Mouse (Mus musculus): ENCODE results near the gene Pgpep1l. TPM values are rescaled to one million over a fixed set of nuclear protein-coding genes. Genes with fewer than 3 reads are reported as not detected.
"Not testable (repeated sequence)": the region's sequence is repeated elsewhere in the genome, so short reads cannot be mapped to it uniquely, and the experiment has no call there.

Gene Pgpep1l
- total RNA-seq, 2 experiments from 2014 or later: not detected

DNA sequence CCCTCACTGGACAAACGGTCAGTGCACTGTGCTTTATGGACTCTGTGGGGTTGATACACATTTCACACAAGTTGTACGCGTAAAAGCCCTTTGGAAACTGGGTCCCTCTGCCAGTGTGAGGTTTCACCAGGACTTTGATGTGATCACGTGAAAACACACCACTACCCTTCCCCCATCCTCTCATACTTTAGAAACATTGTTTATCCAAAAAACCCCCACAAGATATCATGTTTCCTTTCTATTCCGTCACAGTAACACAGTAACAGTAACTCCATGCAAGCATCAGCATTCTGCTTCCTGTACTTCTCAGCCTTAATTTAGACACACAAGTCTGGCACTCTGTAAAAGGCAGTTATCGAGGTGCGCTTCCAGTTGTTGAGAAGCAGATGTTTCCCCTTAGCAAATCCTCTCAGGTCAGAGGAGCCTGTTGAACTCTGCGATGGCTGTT, 21.8 kb upstream of the Pgpep1l start:
- ATAC-seq (replicated peaks; ENCODE audit: low FRiP score, low TSS enrichment, poor library complexity, severe bottlenecking): no peak

DNA sequence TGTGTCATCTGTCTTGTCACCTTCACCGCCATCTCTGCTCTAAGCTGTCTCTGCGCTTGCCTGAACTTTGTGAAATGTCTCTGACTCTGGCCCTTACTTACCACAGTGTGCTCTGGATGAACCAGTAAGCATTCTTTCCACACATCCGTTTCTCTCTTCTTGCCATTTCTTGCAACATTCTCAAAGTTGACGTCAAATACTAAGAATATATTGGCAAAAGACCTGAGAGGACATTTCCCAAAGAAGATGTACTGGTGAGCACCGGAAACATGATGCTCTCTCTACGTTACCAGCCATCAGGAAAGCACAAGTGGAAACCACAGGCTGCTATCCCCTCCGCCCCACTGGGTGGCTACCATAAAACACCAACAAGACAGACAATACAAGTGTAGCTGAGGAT, 19.7 kb upstream of the Pgpep1l start:
- no peak for ATAC-seq (replicated peaks; ENCODE audit: low FRiP score, low TSS enrichment, poor library complexity, severe bottlenecking)

DNA sequence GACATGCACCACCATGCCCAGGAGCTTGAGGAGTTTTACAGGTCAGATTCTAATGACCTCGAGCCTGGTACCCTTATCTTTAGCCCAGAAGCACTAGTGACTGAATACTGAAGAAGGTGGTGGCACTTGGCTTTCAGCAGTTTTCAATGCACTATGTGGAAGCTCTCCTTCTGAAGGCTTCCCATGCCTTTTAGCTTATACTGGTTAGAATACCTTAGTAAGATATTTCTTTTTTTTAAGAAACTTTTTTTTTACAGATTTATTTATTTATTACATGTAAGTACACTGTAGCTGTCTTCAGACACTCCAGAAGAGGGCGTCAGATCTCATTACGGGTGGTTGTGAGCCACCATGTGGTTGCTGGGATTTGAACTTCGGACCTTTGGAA, 19.1 kb upstream of the Pgpep1l start:
- ATAC-seq (replicated peaks; ENCODE audit: low FRiP score, low TSS enrichment, poor library complexity, severe bottlenecking): 0 out of 2 replicates have a peak, but pooled peaks have one; percentile 24

DNA sequence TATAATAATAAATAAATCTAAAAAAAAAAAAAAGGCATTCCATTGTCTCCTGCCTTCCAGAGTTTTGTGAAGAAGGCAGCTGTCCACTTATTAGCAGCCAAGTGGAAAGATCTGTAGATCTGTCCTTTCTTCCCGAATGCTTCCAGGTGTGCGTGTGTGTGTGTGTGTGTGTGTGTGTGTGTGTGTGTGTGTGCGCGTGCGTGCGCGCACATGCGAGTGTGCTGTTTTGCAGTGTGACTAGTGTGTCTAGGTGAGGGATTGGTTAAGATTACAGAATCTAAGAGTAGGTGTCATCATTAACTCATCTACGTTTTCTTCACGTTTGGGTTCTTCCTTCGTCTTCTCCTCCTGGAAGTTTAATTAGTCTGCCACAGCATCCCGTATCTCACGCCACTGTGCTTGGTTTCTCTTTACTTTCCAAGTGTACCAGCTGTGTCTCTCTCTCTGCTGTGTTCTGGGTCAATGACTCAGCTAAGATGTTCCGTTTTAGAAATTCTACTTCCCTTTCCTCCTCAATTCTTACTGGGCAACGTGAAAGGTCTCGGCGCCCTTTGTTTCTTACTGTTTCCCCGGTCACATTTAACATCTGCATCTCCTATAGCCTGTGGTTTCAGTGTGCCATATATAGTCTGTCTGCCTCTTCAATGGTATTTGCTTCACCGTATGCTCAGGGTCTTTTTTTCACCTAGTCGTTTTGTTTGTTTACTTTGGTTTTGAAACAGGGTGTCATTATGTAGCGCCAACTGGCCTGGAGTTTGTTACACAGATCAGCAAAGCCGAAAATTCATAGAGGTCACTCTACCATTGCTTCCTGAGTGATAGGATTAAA, 18.5 kb upstream of the Pgpep1l start:
- ATAC-seq (replicated peaks; ENCODE audit: low FRiP score, low TSS enrichment, poor library complexity, severe bottlenecking): peak; percentile 57; the same call in 1 of the 2 replicates

DNA sequence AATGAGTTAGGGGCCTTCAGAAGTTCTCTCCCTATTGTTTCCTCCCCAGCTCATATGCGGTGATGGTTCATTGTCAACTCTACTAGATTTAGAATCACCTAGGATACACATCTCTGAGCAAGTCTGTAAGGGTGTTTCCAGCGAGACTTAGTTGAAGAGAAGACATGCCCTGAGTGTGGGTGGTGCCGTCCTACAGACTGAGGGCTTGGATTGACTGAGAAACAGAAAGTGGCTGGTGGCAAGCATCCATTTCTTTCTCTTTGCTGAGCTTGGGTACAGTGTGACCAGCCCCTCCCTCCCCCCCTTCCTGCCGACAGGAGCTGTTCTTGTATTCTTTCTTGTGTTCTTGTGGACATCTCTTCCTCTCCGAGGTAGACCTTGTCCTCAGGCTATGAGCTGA, 17.3 kb upstream of the Pgpep1l start:
- ATAC-seq (replicated peaks; ENCODE audit: low FRiP score, low TSS enrichment, poor library complexity, severe bottlenecking): no peak

DNA sequence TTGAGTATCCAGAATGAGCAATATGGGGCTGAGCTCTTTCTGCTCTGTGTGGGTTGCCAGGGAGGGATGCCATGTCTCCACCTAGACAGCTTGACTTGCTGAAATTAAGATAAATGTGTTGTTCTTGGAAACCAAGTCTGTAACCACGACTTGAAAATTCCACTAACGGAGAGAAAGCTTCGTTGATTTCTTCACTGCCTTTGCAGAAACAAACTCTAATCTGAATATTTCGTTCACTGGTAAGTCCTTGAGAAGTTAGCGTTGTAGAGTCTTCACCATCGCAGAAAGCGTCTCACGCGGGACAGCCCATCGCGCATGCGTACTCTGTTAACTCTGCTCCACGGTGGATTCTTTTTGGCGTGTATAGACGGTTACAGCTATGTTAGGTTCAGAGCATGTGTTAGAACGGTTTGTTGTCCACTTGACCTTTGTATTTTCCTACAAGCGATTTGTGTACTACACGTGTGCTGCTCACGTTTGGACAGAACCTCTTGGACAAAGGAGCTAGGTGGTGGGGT, 16.4 kb upstream of the Pgpep1l start:
- no peak for ATAC-seq (replicated peaks; ENCODE audit: low FRiP score, low TSS enrichment, poor library complexity, severe bottlenecking)

DNA sequence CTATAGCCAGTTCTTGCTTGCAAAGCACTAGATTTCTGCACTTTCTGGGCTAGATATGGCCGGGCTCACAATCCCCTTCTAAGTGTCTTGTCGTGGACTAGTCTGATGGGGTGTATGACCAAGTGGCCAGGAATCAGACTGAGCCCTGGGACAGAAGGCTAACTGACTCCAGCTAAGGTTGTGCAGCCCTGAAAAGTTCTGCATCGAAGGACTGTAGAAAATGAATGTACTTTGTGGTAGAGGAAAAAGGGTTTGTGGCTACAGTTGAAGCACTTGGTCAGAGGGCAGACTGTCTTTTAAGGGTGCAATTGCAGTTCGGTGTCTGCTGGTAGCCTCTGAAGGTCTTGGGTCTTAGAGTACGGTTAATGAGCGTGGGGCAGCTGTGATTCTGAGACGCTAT, 15.4 kb upstream of the Pgpep1l start:
- ATAC-seq (replicated peaks; ENCODE audit: low FRiP score, low TSS enrichment, poor library complexity, severe bottlenecking): no peak

DNA sequence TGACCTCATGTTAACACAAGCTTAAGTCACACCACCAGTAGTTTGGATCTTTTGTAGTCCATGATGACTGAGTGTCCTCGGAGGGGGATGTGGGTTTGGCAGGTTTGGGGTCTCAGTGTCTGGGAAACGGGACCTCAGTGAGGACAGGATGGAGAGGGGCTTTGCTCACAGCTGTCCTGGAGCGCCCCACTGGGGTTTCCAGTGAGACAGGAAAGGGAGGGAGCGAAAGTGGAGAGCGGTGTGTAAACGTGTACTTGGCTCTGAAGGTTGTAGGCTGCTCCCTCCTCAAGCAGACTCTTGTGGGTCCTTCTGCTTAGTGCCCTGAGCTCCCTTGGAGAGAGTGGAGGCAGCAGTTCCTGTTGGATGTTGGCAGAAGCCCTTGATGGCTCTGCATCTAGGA, 14.9 kb upstream of the Pgpep1l start:
- no peak for ATAC-seq (replicated peaks; ENCODE audit: low FRiP score, low TSS enrichment, poor library complexity, severe bottlenecking)

DNA sequence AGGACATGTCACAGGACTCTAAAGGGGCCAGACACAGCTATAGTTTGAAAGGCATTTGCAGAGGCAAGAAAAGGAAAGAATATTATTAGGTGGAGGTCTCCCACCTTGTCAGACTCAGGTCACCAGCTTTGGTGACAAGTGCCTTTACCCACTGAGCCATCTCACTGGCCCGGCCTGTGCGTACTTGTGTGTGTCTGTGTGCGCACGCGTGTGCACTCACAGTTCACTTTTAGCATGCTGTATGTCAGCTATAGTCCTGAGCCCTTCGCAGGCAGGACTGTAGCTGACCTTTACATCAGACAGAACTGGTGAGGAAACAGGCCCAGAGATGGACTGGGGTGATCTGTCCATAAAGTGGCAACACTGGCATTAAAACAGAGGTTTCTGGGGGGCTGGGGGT, 14.4 kb upstream of the Pgpep1l start:
- ATAC-seq (replicated peaks; ENCODE audit: low FRiP score, low TSS enrichment, poor library complexity, severe bottlenecking): no peak

DNA sequence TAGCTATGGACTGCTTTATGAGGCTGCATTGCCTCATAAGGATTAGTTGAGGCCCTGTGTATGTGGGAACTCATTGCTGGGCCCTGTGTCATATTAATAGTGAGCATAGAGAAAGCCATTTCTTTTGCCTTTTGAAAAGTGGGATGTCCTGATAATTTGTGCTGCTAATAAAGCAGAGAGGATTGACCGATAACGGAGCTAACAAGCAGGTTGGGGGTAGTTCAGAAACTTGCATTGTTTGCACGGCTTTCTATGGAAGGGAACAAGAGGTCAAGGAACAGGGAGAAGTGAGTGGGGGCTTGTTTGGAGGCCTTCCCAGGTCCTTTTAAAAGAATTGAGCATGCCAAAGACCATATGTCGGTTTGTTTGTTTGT, 13.9 kb upstream of the Pgpep1l start:
- no peak for ATAC-seq (replicated peaks; ENCODE audit: low FRiP score, low TSS enrichment, poor library complexity, severe bottlenecking)

DNA sequence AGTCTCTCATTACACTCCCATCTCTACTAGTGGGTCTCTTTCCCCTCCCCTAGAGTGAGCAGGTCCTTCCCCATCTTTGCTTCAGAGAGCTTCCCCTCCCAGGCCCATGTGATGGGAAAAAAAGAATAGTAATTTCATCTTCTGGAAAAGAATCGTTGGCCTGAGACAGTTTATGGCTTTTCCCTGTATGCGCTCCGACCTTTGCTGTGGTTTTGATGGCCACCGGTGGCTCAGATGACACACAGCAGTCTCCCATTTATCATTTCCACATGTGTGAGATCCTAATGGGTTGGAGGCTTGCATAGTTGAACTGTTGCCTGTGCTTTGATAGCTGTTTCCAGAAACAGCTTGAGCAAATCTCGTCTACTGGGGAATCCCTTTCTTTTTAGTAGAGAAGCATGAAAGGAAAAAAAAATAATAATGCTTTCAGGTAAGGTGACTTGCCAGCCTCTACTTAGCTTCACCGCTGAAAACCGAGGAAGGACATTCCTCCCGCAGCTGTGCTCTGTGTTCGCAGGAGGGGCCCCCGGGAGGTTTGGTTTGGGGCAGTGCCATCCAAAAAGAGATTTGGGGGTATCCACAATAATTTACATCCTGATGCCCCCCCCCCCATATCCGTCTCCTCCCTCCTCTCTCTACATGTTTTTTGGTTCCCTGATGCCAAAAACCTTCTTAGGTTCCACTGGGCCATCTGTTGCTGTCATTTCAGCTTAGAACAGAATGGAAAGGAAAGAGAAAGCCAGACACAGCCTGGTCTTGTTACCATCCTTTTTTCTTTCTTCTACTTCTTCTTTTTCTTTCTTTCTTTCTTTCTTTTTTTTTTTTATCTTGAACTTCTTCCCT, 13.2 kb upstream of the Pgpep1l start:
- ATAC-seq (replicated peaks; ENCODE audit: low FRiP score, low TSS enrichment, poor library complexity, severe bottlenecking): no peak

DNA sequence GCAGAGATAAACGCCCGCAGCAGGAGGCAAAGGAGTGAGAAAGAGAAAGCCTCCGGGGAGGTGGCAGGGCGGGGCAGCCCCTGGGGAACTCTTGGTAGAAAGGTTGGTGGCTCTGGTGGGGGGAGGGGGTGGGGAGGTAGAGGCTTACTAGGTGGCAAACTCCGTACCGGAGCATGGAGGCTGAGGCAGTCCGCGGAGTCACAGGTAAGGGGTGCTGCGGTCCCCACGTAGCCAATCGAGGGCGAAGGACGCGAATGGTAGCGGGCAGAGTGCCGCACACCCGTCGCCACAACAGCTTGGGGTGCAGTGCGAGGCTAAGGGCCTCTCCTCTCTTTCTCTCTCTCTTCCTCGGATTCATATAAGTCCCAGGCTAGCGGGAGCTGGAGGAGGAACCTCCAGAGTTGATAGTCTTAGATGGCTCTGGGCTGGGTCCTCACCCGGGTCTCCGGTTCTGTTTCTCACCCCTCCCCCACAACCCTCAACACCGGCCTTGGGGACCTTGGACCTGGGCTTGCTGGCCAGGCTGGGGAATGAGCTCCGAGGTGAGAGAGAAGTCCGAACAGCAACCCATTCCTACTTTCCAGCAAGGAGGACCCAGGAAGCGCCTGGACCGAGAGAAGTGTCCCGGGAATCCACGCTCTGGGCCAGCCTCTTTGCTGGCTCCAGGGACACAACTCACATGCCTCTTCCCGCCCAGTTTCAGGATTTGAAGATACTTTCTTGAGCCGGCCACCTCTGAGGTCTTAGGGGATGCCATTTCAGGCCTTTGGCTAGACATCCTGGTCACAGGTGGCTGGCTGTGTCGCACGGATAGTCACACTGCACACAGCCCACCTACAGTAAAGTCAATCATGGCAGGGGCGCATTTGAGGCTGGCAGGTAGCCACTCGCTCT, 12.1 kb upstream of the Pgpep1l start:
- peak; percentile 82 for ATAC-seq (replicated peaks; ENCODE audit: low FRiP score, low TSS enrichment, poor library complexity, severe bottlenecking)

DNA sequence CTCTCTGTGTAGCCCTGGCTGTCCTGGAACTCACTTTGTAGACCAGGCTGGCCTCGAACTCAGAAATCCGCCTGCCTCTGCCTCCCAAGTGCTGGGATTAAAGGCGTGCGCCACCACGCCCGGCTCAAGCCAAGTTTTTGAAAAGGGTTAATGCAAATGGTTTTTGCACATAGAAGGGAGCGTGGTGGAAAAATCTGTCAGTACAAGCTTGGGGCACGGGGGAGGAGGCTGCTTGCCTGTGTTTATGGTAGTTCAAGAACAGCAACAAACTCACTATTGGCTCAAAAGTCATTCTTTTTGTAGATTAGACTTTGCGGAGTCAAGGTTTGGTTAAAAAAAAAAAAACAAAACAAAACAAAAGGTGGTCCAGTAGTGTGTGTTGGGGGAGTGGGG, 11.4 kb upstream of the Pgpep1l start:
- not testable (repeated sequence) for ATAC-seq (replicated peaks; ENCODE audit: low FRiP score, low TSS enrichment, poor library complexity, severe bottlenecking)

DNA sequence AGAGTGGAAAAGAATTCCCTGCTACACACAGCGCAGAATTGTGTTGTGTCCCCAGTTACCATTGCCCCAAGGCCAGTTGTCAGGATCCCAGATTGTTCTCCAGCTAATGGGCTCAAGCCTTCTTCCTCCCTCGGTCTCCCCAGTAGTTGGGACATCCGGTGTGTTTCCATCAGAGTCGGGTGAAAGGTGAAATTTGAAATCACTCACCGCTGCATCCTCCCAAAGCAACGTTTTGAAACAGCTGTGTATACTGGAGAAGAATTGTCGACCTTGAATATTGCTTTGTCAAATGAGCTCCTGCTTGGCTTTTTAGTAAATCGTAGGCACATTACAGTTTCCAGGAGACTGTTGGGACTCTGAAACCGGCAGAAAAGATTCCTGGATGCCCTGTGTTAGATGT, 10.9 kb upstream of the Pgpep1l start:
- no peak for ATAC-seq (replicated peaks; ENCODE audit: low FRiP score, low TSS enrichment, poor library complexity, severe bottlenecking)

DNA sequence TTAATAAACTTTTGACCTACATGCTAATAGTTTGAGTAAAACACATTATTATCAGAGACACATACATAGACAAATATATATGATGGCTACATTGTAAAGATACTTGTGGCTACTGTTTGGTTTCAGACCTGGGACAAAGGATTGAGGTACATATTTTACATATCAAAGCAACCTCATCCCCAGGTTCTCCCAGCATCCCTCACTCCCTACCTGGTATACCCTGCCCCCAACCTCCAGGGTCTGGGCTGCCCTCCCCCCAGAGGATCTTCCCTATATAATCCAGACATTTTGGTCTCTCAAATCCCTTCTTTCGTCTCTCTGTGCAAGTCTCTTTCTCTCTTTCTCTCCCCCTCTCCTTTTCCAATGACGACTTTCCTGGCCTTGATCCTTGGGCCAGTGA, 10.2 kb upstream of the Pgpep1l start:
- ATAC-seq (replicated peaks; ENCODE audit: low FRiP score, low TSS enrichment, poor library complexity, severe bottlenecking): no peak

DNA sequence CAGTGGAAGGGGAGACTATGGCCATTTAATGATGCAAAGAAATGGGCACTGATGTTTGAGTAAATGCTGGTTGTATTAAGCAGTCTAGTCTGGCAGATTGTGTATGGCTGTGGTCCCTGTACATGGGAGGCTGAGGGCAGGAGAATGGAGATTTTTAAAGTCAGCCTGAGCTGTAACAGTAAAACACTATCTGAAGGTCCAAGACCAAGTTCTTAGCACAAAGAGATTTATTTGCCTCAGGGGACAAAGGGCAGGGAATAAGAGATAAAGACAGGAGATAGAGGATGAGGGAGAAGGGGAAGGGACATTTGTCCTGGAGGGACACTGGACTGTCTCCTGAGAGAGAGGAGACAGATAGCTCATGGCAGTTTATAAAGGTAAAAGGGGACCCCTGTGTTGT, 9.5 kb upstream of the Pgpep1l start, which contains the start of gene Fam169b:
TSS of gene Fam169b (plus strand) at position 325 of the 400 bp plus-strand sequence.
- ATAC-seq (replicated peaks; ENCODE audit: low FRiP score, low TSS enrichment, poor library complexity, severe bottlenecking): no peak

DNA sequence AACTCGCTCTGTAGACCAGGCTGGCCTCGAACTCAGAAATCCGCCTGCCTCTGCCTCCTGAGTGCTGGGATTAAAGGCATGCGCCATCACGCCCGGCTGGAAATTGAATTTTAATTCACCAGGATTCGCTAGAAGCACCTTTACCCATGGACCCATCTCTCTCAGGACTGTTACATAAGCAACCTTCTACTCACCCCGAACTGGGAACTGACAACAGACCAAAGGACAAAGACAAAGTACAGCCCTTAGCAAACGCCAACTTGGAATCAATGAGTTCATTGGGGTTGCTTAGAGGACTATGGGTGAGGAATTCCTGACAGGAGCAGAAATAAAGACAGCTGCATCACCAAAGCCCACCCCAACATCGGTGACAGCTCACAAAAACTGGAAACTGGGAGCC, 8.6 kb upstream of the Pgpep1l start:
- ATAC-seq (replicated peaks; ENCODE audit: low FRiP score, low TSS enrichment, poor library complexity, severe bottlenecking): no peak

DNA sequence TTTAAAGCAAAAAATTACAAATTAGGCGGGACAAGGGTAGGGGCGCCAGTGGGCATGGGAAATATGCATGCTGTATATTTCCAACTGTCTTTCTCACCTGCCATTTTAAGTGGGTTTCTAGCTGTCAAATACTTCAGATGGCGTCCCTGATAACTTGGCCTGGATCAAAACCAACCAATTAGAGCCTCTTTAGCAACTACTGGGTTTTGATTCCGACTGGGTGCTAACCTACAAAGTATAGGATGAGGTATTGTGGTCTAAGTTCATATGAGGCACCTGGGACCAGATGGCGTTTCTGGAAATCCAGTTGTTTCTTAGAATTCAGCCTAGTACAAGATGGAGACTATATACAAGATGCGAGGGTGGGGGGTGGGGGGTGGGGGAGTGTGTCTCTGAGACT, 7.8 kb upstream of the Pgpep1l start:
- no peak for ATAC-seq (replicated peaks; ENCODE audit: low FRiP score, low TSS enrichment, poor library complexity, severe bottlenecking)

DNA sequence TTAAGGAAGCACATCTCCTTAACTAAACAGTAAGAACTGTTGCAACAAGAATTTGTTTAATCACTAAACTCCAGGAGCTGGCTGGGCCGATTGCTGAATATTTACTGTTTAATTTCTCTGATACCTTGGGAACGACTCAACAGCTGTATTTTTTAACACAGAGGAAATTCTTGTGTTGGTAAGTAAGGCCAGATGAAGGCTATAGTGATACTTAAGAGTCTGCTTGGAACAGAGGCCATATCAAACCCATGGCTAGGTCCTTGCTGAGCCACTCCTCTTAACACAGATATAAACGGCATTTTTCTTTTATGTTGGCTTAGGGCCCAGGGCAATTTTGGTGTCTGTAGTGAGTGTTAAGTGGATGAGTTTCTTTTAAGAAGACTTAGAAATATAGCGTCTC, 6.5 kb upstream of the Pgpep1l start:
- ATAC-seq (replicated peaks; ENCODE audit: low FRiP score, low TSS enrichment, poor library complexity, severe bottlenecking): no peak
